Mouse (Mus musculus): ENCODE data around the gene Plxna2.

Plxna2 gene

DNA sequence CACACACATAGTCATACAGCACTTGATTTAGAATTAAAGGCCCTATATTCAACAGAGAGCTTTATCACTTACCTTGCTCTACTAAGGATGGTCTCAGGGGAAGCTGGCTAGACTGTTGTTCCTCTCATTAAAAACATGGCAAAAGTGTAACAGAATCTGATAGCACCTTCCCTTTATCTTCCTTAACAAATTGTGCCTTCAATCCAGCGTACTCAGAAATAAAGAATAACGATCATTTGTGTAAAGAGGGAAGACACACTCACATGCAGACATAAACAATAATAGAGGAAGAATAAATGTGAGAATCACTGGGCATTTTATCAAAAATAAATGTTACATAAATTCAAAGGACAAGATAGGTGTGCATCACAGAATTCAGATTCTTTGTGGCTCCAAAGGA lies at the start of gene Plxna2:
Gene Plxna2, plus strand, starts transcription at position 301 of the 400 bp plus-strand sequence.
- no peak for DNase-seq (ENCODE audit: low spot score in 2 of 2)

DNA sequence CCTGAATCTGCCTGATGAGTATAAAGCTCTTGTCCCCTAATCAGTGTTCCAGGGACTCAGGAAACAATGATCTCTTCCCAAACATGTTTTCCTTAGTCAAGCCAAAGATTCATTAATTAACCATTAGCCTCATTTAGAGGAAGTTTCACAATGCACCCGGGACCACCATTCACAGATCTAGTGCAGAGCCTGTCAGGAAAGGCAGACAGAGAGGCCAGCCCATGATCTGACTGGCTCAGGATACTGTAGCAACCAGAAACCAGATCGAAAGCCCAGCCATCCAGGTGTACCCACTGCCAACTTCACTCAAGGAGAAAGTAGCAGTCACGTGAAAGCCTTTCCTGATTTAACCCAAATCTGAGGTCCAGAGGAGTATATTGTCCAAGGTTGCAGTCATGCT lies 44.1 kb upstream of the Plxna2 start:
- DNase-seq (ENCODE audit: low spot score in 2 of 2): no peak

DNA sequence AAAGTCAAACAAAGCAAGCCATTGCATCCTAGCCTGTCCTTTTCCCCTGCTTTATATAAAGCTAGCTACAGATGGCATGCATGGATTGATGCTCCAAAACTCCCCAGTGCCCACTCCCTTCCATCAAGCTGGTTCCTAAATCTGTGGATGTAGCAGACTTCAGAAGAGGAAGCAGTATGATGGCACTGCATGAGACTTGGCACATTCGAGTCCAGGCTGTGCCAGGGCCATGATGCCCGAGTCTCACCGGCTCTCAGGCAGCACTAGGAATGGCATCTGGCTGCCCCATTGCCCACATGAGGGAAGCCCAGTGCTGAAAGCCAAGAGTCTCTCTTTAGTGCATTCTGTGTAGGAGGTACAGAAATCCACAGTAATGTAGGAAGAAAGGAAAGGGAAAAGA lies 39.7 kb upstream of the Plxna2 start:
- peak in 1 of 2 experiments; percentile 26 for DNase-seq (ENCODE audit: low spot score in 2 of 2)

DNA sequence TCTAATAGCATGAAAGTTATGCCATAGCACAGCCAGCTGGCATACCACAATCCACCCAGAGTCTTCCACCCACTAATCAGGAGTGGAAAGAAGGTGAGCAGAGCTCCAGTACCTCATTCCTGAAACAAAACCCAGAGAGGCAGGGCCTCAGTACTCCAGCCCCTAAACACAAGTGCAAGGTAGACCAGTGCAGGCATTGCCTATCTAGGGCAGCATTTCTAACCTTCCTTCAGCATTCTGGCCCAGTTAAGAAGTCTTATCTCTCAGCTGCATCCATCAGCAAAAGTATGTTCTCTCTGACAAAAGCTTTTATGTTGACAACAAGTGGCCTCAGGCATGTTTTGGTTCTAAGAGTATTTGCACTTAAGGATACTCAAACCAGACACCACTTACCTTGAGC lies 37.5 kb upstream of the Plxna2 start:
- no peak for DNase-seq (ENCODE audit: low spot score in 2 of 2)

DNA sequence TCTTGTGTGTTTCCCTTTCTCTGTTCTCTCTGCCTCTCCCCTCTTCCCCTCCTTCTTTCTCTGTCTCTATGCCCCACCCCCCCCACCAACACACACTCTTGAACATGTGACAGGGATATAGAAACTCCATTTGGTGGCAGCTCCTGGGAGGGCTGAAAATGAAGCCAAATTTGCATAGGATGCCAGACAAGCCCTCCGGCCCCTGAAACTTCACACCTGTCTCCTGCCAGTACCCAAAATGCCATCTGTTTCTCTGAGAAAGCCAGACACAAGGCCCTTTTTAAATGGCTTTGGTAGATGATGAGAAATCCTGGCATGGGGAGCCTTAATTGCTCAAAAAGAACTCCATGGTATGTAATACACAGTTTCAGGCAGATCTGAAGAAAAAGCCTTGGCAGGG lies 31.3 kb upstream of the Plxna2 start:
- DNase-seq (ENCODE audit: low spot score in 2 of 2): peak in 1 of 2 experiments; percentile 5

DNA sequence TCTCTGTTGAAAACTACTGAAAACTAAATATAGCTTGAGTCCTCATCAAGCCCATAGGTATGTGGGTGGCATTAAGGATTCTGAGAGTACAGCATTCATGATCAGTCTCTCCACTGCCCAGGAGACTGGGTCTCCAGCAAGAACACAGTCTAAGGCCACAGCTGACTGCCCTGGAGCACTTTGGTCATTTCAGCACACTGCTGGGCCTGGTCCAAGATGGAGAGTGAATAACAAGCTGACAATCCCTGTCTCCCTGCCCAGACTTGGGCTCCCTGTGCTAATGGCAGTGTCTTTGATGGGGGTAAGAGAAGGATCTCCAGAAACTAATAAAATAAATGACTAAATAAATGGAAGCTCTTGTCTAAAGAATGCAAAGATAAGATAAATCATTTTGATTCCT lies 30.5 kb upstream of the Plxna2 start:
- DNase-seq (ENCODE audit: low spot score in 2 of 2): peak in 1 of 2 experiments; percentile 15

DNA sequence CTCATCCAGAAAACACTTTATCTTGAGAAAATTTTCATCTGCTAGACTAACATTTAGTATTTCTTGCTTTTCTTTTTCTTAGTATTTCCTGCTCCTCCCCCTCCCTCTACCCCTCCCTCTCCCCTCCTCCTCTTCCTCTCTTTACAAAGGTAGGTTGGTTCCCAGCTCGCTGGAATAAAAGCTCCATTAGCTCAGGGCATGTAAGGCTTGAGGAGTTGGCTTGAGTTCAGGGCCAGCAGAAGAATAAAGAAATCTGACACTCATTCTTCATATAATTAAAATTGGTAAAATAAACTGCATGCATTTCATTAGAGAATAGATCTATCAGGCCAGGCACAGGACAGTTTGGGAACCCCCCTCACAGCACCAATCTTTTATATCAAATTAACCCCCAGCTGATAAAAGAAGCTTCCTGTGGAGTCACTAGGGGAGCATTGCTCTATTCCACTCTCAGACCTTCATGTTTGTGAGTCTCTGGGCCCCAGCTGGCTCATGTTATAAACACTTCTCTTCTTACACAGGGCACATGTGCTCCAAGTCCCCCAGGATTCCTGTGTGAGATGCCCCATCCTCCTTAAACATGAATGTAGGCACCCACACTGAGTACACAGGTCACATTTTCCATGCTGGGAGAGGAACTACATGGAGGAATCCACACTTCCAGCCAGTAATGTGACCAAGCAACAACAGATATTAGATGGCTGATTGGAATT lies 29.9 kb upstream of the Plxna2 start:
- DNase-seq (ENCODE audit: low spot score in 2 of 2): no peak

DNA sequence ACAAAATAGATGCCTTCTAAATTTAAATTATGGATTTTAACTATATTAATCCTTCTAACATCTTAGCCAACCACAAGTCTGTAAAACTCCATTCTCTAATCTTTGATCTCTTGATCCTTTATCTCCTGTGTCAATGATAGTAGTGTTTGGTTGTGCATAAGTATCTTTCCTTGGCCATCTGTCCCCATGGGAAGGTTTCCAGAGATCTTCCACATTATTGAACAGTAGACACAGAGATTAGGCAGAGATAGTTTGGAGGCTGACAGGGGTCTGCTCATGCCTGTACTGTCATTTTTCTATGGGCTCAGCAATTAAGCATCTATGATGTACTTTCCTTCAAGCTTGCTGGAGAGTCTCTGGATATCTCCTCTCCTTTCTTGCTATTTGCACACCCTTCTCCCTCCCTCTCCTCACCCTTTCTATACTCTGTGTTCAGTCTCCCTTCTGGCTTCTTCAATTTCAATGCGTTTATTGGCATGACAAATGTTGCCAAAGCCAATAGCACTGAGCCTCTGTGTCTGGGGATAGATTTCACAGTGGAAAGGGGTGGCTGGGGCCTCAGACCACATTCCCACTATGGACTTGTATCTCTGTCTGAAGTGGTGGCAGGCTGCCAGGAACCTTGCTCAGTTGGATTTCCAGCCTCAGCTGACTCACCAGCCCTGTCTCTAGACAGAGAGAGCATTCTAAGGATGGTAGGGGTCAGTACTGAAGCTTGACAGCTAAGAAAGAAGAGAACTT lies 29.1 kb upstream of the Plxna2 start:
- DNase-seq (ENCODE audit: low spot score in 2 of 2): no peak

DNA sequence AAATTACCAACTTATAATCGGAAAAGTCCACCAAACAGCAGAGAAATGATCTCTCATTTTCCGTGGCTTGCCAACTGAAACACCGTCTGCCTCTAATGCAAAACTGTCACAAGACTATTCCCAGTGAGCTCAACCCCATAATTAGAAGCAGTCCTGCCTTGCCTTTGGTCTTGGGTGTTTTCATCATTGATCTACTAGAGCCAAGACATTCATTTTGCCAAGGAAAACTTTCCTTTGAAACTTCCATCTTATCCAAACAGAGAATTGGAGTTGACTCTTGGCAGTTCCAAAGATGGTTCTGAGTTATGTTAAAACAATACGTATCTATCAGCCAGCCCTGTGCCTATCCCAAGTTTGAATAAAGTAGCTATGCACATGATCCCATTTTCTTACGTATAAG lies 24.9 kb upstream of the Plxna2 start:
- no peak for DNase-seq (ENCODE audit: low spot score in 2 of 2)

DNA sequence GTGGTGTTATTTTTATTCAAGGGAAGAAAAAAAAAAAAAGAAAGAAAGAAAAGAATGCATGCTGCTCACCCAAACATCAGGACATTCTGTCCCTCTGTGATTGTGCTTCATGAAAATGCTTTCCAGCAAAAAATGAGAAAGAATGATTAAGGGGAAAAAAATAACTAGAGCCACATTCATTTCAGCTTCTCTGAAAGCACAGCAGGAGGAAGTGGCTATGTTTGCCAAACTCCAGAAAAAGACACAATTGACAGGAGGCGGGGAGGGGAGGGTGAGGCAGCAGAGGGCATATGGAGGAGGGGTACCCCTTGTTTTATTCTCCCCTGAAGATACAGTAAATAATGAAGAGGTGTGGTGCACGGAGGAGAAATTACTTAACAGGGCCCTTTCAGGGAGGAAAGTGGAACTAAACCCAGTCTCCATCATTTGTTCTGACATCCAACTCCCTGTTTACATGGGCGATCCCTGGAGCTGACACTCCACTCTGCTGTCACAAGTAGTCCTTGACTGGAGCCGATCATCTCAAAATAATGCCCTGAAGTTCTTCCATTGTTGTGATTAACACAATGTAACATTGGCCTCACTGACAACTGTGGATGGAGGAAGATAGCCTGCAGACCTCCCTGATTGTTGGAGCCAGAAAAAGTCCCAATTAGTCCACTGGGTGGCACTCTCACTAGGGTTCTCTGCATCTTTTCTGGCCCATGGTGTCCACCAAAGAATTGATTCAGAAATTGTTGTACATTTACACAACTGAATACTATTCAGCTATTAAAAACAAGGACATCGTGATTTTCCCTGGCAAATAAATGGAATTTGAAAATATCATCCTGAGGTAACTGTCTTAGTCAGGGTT lies 10.4 kb upstream of the Plxna2 start:
- no peak for DNase-seq (ENCODE audit: low spot score in 2 of 2)

DNA sequence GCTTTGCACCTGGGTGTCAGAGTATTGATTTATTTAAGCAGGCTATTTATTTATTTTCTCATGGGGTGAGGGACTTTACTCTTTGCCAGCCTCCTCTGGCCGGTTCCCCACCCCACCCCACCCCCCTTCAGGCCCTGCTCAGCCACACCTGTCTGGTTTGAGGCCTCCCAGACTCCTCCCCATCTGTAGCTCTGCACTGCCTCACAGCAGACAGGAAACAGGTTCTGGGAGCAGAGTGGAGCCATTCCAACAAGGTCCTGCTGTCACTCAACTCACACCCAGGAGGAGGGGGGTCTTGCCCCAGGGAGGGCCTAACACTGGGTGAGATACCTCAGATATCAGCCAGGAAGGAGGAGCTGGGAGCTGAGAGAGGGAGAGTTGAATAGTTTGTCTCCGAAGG lies 7.5 kb upstream of the Plxna2 start:
- DNase-seq (ENCODE audit: low spot score in 2 of 2): no peak

DNA sequence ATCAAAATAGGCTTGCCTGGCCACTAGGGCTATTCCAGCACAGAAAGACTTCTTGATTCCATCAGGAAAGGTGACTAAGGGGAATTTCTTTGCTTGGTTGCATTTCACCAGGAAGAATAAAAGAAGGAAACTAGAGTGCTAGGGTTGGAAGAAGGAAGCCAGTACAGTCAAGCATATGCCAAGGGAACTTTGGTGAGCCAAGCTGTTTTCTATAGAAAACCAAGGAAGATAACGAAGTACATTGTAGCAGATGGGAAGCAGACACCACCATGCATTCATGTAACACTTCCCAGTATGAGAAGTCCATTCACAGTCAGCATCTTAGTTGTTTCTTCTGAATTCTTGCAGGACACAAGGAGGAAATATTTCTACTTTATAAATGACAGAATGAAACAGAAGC lies 5.4 kb upstream of the Plxna2 start:
- no peak for DNase-seq (ENCODE audit: low spot score in 2 of 2)

DNA sequence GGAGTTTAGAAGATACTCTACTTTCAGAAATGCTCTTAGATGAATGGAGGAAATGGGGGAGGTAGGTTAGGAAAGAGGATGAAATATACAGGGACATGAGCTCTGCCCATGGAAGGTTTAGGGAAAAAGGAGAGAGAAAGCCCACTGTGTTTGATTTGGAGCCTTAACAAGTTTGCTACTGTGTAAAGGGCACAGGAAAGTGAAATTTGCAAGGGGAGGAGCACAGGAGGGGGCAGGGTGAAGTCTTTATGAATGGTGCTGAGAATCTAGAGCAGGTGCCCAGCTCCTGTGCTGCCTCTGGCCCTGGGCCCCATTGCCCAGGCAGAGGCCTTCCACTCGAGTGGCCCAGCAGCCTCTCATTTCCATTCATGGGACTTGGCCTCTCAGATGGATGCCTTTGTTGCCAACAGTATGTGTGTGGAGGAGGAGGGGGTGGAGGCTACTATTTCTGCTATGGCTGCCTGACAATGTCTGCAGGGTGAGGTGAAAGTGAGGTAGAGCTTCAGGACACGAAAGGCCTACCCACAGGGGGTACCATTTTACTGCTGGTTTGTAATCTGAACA lies 4.7 kb upstream of the Plxna2 start:
- DNase-seq (ENCODE audit: low spot score in 2 of 2): no peak

DNA sequence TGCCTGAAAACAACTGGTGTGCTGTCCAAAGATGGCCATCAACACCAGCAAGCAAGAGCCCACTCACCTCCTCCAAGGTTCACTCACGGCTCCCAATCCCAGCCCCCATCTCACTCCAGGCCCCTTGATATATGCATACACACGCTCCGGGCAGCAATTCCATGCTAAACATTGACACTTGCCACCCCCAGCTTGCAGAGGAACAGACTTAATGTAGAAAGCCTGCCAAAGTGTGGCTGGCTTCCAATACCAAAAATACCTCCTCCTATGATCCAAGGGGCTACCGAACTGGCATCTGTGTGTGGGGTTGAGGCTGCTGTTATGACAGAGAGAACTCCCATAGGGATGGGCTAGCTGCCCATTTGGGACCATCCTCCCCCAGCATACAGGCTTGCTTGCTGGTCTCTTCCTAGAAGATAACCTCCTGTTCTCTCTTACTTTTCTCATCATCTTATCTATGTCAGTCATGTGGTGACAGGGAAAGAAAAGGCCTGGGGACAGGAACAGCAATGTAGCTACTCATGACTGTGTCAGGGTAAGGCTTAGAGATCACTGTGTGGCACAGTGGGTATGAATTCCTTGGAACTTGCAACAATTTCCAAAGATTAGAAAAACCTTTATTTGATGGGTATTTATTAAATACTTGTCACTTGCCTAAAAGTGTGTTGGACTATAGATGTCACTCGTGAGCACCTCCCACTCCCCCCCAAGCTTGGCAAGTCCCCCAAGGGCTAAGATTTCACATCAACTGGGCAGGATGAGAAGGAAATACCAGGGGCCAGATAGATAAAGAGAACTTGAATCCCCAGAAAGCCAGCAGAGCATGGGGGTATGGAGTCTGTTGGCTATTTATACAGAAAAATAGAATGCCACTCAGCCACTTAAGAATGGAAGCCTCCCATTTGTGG lies 3.8 kb upstream of the Plxna2 start:
- peak; percentile 67 to 68 for DNase-seq (ENCODE audit: low spot score in 2 of 2)

DNA sequence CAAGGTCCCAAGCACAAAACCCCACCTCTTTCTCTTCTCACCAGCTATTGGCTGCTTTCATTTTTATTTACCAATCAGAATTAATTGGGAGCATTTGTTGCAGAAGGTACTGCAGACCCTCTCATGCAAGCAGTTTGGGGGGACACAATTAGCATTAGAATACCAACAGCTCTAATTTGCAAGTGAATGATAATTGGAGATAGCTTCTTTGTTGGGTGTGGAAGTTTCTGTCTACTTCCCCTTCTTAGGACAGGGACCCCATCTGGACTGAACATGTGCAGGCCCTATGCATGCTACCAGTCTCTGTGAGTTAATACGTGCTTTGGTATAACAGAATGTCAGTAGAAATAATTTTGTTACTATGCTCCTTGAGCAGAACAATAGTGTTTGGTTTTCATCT lies 1.9 kb upstream of the Plxna2 start:
- no peak for DNase-seq (ENCODE audit: low spot score in 2 of 2)

DNA sequence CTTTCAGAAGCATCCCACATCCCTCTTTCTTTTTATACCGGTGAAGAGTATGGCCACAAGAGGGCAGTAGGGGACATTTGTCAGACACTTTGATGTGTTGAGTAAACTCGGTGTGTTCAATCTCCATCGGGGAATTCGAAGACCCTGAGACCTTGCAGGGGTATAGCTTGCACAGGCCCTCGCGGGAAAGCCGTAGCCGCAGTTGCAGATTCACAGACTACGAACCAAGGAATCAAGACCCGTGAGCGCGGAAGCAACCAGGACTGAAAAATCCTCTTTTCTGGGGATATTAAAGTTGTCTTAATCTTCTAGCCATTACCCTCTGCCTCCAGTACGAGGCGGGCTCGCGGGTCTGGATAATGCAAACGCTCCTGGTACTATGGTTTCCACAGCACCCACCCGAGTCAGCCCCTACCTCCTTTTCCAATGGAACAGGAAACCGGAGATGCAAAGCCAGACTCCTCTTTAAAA lies 858 bp downstream of the Plxna2 start:
- DNase-seq (ENCODE audit: low spot score in 2 of 2): peak; percentile 89

DNA sequence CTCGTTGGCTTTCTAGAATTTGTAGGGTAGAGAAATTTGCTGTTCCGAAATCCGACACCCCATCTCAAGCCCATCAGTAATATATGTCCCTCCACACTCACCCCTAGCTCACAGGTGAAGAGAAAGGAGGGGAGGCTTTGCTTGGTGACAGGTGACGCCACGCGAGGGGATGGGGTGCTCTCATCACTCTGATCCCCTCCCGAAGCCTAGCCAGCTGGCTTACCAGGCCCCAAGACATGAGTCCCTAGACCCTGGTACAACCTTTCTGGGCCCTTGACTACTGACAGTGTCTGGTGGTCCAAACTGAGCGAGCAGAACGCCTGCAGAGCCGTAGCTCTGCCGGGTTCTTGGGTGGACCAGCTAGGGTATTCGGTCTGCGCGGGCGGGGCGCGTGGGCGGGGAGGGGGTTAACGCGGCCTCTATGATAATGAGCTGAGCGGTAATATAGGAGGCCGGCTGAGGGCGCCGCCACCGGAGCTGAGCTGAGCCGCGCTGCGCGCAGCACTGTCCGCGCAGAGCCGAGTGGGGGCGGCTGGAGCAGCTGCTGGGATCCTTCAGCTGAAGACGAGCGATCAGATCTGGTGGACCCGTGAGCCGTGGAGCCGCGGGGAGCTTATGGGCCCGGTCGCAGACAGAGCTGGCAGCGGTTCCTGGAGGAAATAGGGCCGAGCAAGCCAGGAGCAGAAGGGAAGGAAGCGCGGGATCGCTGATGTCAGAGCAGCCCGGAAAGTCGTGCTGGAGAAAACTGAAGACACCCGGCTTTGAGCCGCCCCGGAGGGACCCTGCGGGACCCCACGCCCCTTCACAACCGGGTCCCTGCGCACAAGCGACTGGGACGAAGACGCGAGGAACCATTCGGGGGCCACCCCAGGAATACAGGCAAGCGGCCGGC lies 1.6 kb downstream of the Plxna2 start:
- DNase-seq (ENCODE audit: low spot score in 2 of 2): peak; percentile 92

DNA sequence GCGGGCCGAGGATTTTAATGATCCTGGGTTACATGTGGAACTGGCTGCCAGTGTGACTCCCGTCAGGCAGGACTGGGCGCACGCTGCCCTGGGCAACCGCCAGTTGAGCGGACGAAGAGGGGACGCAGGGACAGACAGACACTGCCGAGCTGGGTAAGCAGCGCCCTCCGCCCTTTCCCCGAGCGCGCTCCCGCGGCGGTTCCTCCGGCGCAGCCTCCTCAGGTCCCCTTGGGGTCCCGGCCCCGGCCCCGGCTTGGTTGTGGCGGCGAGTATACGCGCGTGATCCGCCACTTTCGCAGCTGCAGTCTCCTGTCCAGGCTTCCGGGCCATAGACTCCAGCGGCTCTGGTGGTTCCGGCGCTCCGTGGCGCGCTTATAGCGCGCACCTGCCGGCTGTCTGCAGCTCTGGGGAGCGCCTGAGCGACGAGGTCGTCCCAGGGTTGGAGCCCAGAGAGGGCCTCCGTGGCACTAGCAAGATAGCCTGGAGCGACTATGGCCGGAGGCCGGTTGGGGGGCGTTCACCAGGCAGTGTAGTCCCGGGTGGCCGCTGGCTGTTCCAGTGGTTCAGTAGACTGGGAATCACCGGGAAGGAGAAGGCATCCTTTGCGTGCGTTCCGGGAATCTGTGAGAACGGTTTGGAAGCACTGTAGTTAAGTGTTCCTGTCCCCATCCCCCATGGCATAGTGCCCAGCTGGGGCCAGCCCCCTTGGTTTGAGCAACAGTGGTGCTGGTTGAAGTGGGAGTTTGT lies 2.4 kb downstream of the Plxna2 start:
- DNase-seq (ENCODE audit: low spot score in 2 of 2): peak; percentile 57 to 72

DNA sequence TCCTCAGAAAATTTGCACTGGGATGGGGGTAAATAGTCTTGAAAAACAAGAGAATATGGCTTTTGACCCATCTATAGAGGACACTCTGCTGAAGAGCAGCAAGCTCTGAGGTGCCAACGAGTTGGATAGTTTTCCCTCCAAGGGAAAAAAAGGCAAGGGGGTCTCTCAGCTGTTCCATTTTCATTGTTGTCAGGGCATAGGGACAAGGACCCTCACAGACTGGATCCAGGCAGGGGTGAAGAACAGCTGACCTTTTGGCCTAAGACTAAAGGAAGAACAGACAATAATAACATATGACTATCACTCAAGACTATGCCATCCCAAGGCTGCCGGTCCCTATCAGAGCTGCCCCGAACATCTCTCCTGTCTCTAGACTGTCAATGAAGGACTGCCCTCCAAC lies 4.2 kb downstream of the Plxna2 start:
- no peak for DNase-seq (ENCODE audit: low spot score in 2 of 2)

Data from right cerebral cortex, adult 2 months (tissue).